Mouse (Mus musculus): ENCODE results near the gene Snupn.

GRCm38 (mm10) chr9:57012393-57012792 lies 61.7 kb downstream of the Snupn start:
- TF ChIP-seq TAL1 (IDR thresholded peaks at IDR 0.05; ENCODE audit: low read length) (no peak), GATA1 (IDR thresholded peaks at IDR 0.05; ENCODE audit: low read length) (no peak)
